Mouse (Mus musculus) hindbrain, embryonic 16.5 days (tissue): ENCODE measurements around the gene Smc3. TPM values are rescaled to one million over a fixed set of nuclear protein-coding genes. Genes with fewer than 3 reads are reported as not detected.

Source experiments
- ATAC-seq: fragments of 200-750 bp; cut with Nextera tagmentation; 2 replicates; pipeline ENCODE4 v1.8.0; 2017; ENCODE audit warnings: moderate TSS enrichment, moderate library complexity
- H3K27ac ChIP-seq: fragments of 300-500 bp; sonication (generic); 2 replicates; pipeline ENCODE4 v1.5.1; 2014; ENCODE audit warnings: low read depth, mild to moderate bottlenecking, control low read depth, low read length, moderate library complexity
- H3K27me3 ChIP-seq: fragments of 300-500 bp; sonication (generic); replicated peaks from 2 replicates; pipeline ENCODE4 v1.6.1; 2014; ENCODE audit warnings: low read length; ENCODE audit not compliant: control insufficient read depth, insufficient read depth
- H3K36me3 ChIP-seq: fragments of 300-500 bp; sonication (generic); 2 replicates; pipeline ENCODE4 v1.6.1; 2014; ENCODE audit warnings: mild to moderate bottlenecking, low read length, moderate library complexity, mixed read lengths; ENCODE audit not compliant: control insufficient read depth, insufficient read depth
- H3K4me1 ChIP-seq: fragments of 300-500 bp; sonication (generic); 2 replicates; pipeline ENCODE4 v1.6.1; 2014; ENCODE audit warnings: low read depth, low read length; ENCODE audit not compliant: control insufficient read depth, insufficient read depth
- H3K4me2 ChIP-seq: fragments of 300-500 bp; sonication (generic); 2 replicates; pipeline ENCODE4 v1.6.1; 2014; ENCODE audit warnings: mild to moderate bottlenecking, low read length, control low read depth, moderate library complexity
- H3K4me3 ChIP-seq: fragments of 300-500 bp; sonication (generic); 2 replicates; pipeline ENCODE4 v1.5.1; 2014; ENCODE audit warnings: mild to moderate bottlenecking, low read length, control low read depth, moderate library complexity
- H3K9ac ChIP-seq: fragments of 300-500 bp; sonication (generic); 2 replicates; pipeline ENCODE4 v1.6.1; 2014; ENCODE audit warnings: low read depth, mild to moderate bottlenecking, control low read depth, low read length, moderate library complexity
- H3K9me3 ChIP-seq: fragments of 300-500 bp; sonication (generic); 2 replicates; pipeline ENCODE4 v1.6.1; 2014; ENCODE audit warnings: mild to moderate bottlenecking, low read length, moderate library complexity; ENCODE audit not compliant: control insufficient read depth
- WGBS: fragments of 180-500 bp; shearing (Covaris S2); extraction: QIAGEN DNeasy Blood & Tissue Kit; methylation state at CpG from one replicate; pipeline ENCODE4 v1.1.7; 2014; 5-methylcytosine and 5-hydroxymethylcytosine counted together
- polyA plus RNA-seq: library from polyadenylated mRNA; unstranded; fragments of >200 nt; fragmentation: Nextera tagmentation; extraction: Ambion mirVana; gene quantifications from 2 replicates; pipeline ENCODE4 v1.2.1, GENCODE M21; 2015

Smc3 gene
- polyA plus RNA-seq, 1 experiment from 2014 or later: 49.9 TPM

- no peak overlapping the region for H3K9ac ChIP-seq
- peaks cover 3% of the 10 kb centered on the region; the same call in 1 of the 2 replicates for H3K4me1 ChIP-seq
- WGBS: 78% methylated on average over 3 of the region's 3 CpGs
- H3K4me3 ChIP-seq: no peak overlapping the region
- no peaks in the 10 kb centered on the region for H3K36me3 ChIP-seq
- no peaks in the 10 kb centered on the region for H3K9me3 ChIP-seq
- ATAC-seq: no peak
- H3K4me2 ChIP-seq: no peak overlapping the region
- H3K27ac ChIP-seq: no peak overlapping the region
- H3K27me3 ChIP-seq: no peaks in the 10 kb centered on the region
Observed at GRCm38 (mm10) chr19:53560436-53560835, 39.8 kb upstream of the Smc3 start.

GRCm38 (mm10) chr19:53564174-53564573, 36.0 kb upstream of the Smc3 start:
- no peak overlapping the region for H3K27ac ChIP-seq
- H3K4me2 ChIP-seq: no peak overlapping the region
- no peak overlapping the region for H3K9ac ChIP-seq
- H3K27me3 ChIP-seq: no peaks in the 10 kb centered on the region
- no peaks in the 10 kb centered on the region for H3K36me3 ChIP-seq
- H3K9me3 ChIP-seq: no peaks in the 10 kb centered on the region
- H3K4me1 ChIP-seq: no peaks in the 10 kb centered on the region
- no peak for ATAC-seq
- no peak overlapping the region for H3K4me3 ChIP-seq
- 60% methylated on average over 4 of the region's 4 CpGs for WGBS

GRCm38 (mm10) chr19:53565565-53566277, 34.5 kb upstream of the Smc3 start:
- H3K9ac ChIP-seq: no peak overlapping the region
- H3K36me3 ChIP-seq: no peaks in the 10 kb centered on the region
- H3K4me3 ChIP-seq: no peak overlapping the region
- H3K4me2 ChIP-seq: no peak overlapping the region
- no peak for ATAC-seq
- no peaks in the 10 kb centered on the region for H3K9me3 ChIP-seq
- 95% methylated on average over 14 of the region's 14 CpGs for WGBS
- no peaks in the 10 kb centered on the region for H3K4me1 ChIP-seq
- H3K27me3 ChIP-seq: no peaks in the 10 kb centered on the region
- no peak overlapping the region for H3K27ac ChIP-seq

- Histone ChIP-seq H3K27ac (no peak overlapping the region), H3K4me2 (peak overlapping the region; percentile 28), H3K4me1 (no peaks in the 10 kb centered on the region), H3K36me3 (no peaks in the 10 kb centered on the region), H3K9ac (no peak overlapping the region), H3K4me3 (no peak overlapping the region), H3K27me3 (no peaks in the 10 kb centered on the region), H3K9me3 (no peaks in the 10 kb centered on the region)
- ATAC-seq: no peak
- 10% methylated on average over 11 of the region's 11 CpGs for WGBS
Observed at GRCm38 (mm10) chr19:53567864-53568263, 32.3 kb upstream of the Smc3 start.

- Histone ChIP-seq H3K9me3 (no peaks in the 10 kb centered on the region), H3K36me3 (no peaks in the 10 kb centered on the region), H3K4me3 (no peak overlapping the region), H3K4me1 (no peaks in the 10 kb centered on the region), H3K9ac (no peak overlapping the region), H3K4me2 (no peak overlapping the region), H3K27ac (no peak overlapping the region), H3K27me3 (no peaks in the 10 kb centered on the region)
- no peak for ATAC-seq
- 80% methylated on average over 3 of the region's 3 CpGs for WGBS
Observed at GRCm38 (mm10) chr19:53568553-53568952, 31.6 kb upstream of the Smc3 start.

GRCm38 (mm10) chr19:53571056-53571455, 29.1 kb upstream of the Smc3 start:
- Histone ChIP-seq H3K4me1 (no peaks in the 10 kb centered on the region), H3K9ac (no peak overlapping the region), H3K27ac (no peak overlapping the region), H3K9me3 (no peaks in the 10 kb centered on the region), H3K4me2 (no peak overlapping the region), H3K4me3 (no peak overlapping the region), H3K27me3 (no peaks in the 10 kb centered on the region), H3K36me3 (no peaks in the 10 kb centered on the region)
- 93% methylated on average over 4 of the region's 4 CpGs for WGBS
- ATAC-seq: no peak

- Histone ChIP-seq H3K36me3 (no peaks in the 10 kb centered on the region), H3K4me3 (no peak overlapping the region), H3K9me3 (no peaks in the 10 kb centered on the region), H3K27me3 (no peaks in the 10 kb centered on the region), H3K4me1 (no peaks in the 10 kb centered on the region), H3K9ac (no peak overlapping the region), H3K4me2 (no peak overlapping the region), H3K27ac (no peak overlapping the region)
- no peak for ATAC-seq
- WGBS: 87% methylated on average over 18 of the region's 18 CpGs
Observed at GRCm38 (mm10) chr19:53571501-53572428, 28.4 kb upstream of the Smc3 start.

- no peak for ATAC-seq
- WGBS: 89% methylated on average over 12 of the region's 12 CpGs
- no peak overlapping the region for H3K9ac ChIP-seq
- H3K36me3 ChIP-seq: no peaks in the 10 kb centered on the region
- no peak overlapping the region for H3K4me2 ChIP-seq
- H3K4me3 ChIP-seq: no peak overlapping the region
- no peaks in the 10 kb centered on the region for H3K9me3 ChIP-seq
- no peaks in the 10 kb centered on the region for H3K27me3 ChIP-seq
- H3K27ac ChIP-seq: no peak overlapping the region
- no peaks in the 10 kb centered on the region for H3K4me1 ChIP-seq
Observed at GRCm38 (mm10) chr19:53572607-53573006, 27.6 kb upstream of the Smc3 start.

GRCm38 (mm10) chr19:53573151-53573550, 27.0 kb upstream of the Smc3 start:
- no peak for ATAC-seq
- WGBS: 93% methylated on average over 3 of the region's 3 CpGs
- no peak overlapping the region for H3K4me2 ChIP-seq
- H3K27me3 ChIP-seq: no peaks in the 10 kb centered on the region
- no peaks in the 10 kb centered on the region for H3K36me3 ChIP-seq
- H3K9ac ChIP-seq: no peak overlapping the region
- H3K4me3 ChIP-seq: no peak overlapping the region
- H3K4me1 ChIP-seq: no peaks in the 10 kb centered on the region
- no peak overlapping the region for H3K27ac ChIP-seq
- no peaks in the 10 kb centered on the region for H3K9me3 ChIP-seq
